Mouse (Mus musculus): ENCODE results near the gene Cyb5r4. TPM values are rescaled to one million over a fixed set of nuclear protein-coding genes. Genes with fewer than 3 reads are reported as not detected.
"Not testable (repeated sequence)": the region's sequence is repeated elsewhere in the genome, so short reads cannot be mapped to it uniquely, and the experiment has no call there.

Gene Cyb5r4
- total RNA-seq, 2 experiments from 2014 or later = 25.6 to 28.7 TPM

GRCm38 (mm10) chr9:87127046-87127445 is 105.2 kb downstream of the Cyb5r4 start:
- DNase-seq (ENCODE audit: low spot score); intact Hi-C loops (cut with DNase I): not testable (repeated sequence)

Other genes starting within 250 kb of the Cyb5r4 start
- gene Snap91, start 141.4 kb upstream of the Cyb5r4 start, total RNA-seq (2021) = 10 to 100 TPM in 1 of 2 experiments, 1 to 10 TPM in 1; 9.8 to 10.4 TPM
- gene Ripply2, start 6.5 kb upstream of the Cyb5r4 start, total RNA-seq (2021) = not detected
- 1 to 10 TPM; 3.4 to 3.6 TPM for gene Mrap2, start 122.3 kb downstream of the Cyb5r4 start, total RNA-seq (2021)
- 1 to 10 TPM; 2.8 to 3.0 TPM for gene Cep162, start 233.5 kb downstream of the Cyb5r4 start, total RNA-seq (2021)

Data from heart, postnatal 25 days (tissue).